Mouse (Mus musculus) layer of hippocampus, adult 9-11 months (tissue): ENCODE measurements at regions not wholly inside any gene's neighbourhood (a gene's known extent, or its start where the extent isn't known, plus 50 kb on each side); places are given as distances from the start of the nearest gene placed in this dataset.

Experiments
- DNase-seq: peaks from one replicate; pipeline ENCODE4 v3.0.0; 2022

- peak; percentile 47 for DNase-seq
These were observed 118.7 kb upstream of the Nmur2 start for GRCm38 (mm10) chr11:56159412-56160074.

DNA sequence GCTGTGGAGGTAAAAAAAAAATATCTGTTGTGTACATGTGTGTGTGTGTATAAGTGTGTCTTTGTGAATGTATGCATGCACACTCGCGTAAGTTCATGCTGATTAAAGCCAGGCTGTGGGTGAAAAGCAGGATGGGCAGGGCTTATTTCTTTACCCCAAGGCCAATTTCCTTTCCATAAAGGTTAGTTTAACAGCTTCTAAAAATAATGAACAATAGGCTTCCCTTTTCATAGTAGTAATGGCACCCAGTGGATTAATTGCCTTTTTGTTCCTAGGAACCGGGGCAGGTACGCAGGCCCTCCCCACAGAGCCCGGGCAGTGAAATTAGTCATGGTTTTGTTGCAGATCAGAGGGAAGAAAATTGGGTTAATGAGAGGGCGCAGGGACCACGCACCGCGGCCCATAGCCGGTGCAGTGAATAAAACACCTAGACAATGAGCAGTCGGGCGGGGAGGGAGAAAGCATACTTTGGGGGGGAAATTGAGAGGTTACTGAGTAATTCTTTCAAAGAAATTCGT lies 110.1 kb upstream of the Nmur2 start:
- DNase-seq, result no peak

DNA sequence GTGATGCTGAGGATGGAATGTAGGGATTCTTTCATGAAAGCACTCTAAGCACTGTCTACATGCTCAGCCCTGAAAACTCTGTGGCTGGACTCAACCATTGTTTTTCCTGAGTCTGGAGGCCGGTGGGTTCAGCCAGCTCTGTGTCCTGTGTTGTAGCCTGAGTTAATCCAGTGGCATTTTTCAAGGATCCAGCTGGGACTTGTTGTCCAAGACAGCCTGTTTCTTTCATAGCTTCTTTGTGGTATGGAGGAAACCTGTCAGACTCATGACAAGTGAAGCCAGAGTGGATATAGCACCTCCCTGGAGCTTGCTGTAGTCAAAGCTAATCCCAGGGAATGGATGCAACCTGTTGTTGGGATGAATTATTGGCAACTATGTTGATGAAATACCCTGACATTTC lies 108.9 kb upstream of the Nmur2 start:
- no peak for DNase-seq

DNA sequence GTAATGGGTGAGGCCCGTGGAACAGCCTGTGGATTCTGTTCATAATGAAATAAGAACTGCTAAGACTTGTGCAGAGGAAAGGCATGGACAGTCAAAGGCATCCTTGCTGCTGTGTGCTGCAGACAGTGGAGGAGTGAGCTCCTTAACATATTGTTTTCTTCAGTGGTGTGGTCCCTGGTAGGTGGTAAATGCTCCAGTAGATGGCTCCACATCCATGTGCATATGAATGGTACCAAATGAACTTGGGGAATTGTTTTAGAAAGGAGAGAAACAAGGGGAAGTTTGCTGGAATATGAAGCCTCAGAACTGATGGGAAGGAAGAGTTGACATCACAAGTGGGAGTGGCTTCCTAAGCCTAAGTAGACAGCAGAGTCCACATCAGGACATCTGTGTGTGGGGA lies 108.1 kb upstream of the Nmur2 start:
- peak; percentile 25 for DNase-seq

GRCm38 (mm10) chr11:56146708-56147107 lies 105.9 kb upstream of the Nmur2 start:
- DNase-seq, result peak; percentile 35

- DNase-seq, result peak; percentile 67
These were observed 90.6 kb upstream of the Nmur2 start for GRCm38 (mm10) chr11:56131339-56131823.

GRCm38 (mm10) chr11:56116553-56117232 lies 75.9 kb upstream of the Nmur2 start:
- DNase-seq, result peak; percentile 32

GRCm38 (mm10) chr11:56107929-56108328 lies 67.1 kb upstream of the Nmur2 start:
- peak; percentile 37 for DNase-seq

DNA sequence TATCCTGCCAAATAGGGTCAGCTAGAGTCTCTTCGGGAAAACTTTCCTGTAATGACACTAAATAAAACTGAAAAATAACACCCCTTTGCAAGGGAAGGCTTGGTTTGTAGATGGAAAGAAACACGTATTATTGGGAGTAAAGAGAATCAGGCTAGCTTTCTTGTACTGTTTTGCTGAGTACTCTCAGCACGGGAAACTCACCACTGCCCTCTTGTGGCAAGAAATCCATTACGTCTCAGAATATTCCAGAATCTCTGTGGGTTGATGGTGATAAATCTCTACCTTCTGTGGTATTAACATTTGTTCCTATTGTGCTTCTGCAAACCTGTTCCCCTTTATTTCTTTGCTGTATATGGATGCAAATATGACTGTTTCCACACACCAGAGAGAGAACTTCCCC lies 64.8 kb upstream of the Nmur2 start:
- DNase-seq, result peak; percentile 44

- no peak for DNase-seq
These were observed 52.1 kb upstream of the Nmur2 start for GRCm38 (mm10) chr11:56092891-56093290.
